Mouse (Mus musculus) heart, postnatal 0 days (tissue): Measurements from ENCODE around the gene Scrg1.

Source experiments
- CTCF ChIP-seq: IDR thresholded peaks from 2 replicates; pipeline ENCODE4 v1.5.1; 2016; ENCODE audit warnings: antibody characterized with exemption, control low read depth, low read depth
- EP300 ChIP-seq: IDR thresholded peaks from 2 replicates; pipeline ENCODE4 v1.6.1; 2016; ENCODE audit warnings: antibody characterized with exemption, low read depth

DNA sequence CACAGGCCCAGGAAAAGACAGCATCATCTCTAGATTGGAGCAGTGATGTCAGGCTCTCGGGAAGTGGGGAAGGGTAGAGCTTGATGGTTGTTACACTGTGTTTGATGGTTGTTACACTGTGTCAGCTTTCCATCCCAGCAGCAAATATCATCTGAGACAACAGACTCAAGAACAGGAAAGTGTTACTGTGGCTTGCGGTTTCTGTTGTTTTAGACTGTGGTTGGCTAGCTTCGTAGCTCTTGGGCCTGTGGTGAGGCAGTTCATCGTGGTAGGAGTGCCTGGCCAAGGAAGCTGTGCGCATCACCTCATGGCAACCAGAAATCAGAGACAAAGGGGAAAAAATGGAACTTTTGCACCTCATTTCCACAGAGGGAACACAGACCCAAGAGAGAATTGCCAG lies 38.9 kb upstream of the Scrg1 start:
- TF ChIP-seq CTCF = no peak
- no peak for TF ChIP-seq EP300
